Mouse (Mus musculus) cortical plate, adult 2 months (tissue): ENCODE measurements around the gene Trank1.

Experiments used
- CTCF ChIP-seq: fragments of 200-500 bp; IDR thresholded peaks from 2 replicates; pipeline ENCODE4 v1.5.1; 2011; ENCODE audit warnings: mild to moderate bottlenecking, control low read depth, low read length; ENCODE audit not compliant: insufficient read depth; ENCODE audit errors: extremely low read depth
- POLR2A ChIP-seq: fragments of 200-500 bp; IDR thresholded peaks from 2 replicates; pipeline ENCODE4 v1.6.1; 2011; ENCODE audit warnings: mild to moderate bottlenecking, low read length, control low read depth; ENCODE audit not compliant: insufficient read depth; ENCODE audit errors: extremely low read depth

DNA sequence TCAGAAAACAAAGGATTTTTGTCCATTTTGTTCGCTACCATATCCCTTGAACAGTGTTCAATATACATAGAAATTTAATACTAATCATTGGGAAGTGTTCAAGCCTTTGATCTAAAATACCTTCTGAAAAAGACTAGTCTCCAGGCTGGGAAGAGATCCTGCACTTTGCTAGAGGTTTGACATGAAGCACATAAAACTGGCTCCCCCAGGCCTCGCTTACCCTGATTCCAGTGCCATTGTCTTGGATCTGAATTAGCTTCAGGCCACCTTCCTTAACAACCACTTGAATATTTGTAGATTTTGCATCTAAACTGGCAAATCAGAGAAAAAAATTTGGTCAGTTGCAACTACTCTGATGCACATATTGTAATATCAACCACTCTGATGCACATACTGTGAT is 43.5 kb upstream of the Trank1 start:
- TF ChIP-seq POLR2A (no peak), CTCF (no peak)
